Mouse (Mus musculus): ENCODE measurements around the gene Ifitm10. TPM values are rescaled to one million over a fixed set of nuclear protein-coding genes. Genes with fewer than 3 reads are reported as not detected.
"Not testable (repeated sequence)": the region's sequence is repeated elsewhere in the genome, so short reads cannot be mapped to it uniquely, and the experiment has no call there.

The Ifitm10 gene
- polyA plus RNA-seq, 1 experiment from 2014 or later = 15.5 TPM

DNA sequence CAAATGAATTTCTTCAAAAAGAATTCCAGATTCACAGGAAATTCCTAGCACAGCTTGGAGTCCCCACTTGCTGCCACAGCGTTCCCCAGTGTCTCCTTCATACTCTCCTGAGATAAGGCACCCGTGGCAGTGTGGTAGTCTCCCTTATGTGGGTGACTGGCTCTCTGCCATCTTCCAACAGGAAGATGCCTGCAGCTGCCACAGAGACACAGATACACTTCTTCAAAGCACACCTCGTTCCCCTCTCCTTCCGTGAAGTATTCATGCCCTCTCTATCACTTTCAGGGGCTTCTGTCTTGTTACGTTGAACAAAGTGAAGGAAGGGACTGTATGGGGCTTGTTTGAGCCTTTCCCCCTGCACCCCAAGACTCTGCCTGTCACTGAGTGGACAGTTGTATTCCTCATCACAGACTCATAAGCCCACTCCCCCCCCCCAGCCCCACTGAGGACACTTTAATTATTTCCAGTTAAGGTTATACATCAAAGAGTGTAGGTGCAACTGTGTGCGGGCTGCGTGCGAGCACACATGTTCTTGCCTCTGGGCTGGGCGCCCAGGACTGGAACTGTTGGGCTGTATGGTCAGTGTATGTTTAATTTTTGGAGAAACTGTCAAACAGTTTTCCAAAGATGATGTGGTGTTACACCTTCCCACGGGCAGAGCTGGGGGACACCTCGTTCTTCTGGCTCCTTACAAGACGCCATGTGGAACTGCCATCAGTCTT is 50.0 kb downstream of the Ifitm10 start:
- no peak overlapping the region for H3K27ac ChIP-seq (ENCODE audit: low read length)
- no peak for ATAC-seq

GRCm38 (mm10) chr7:142322641-142323040 is 50.9 kb downstream of the Ifitm10 start:
- WGBS = 82% methylated on average over 6 of the region's 6 CpGs
- no peaks in the 10 kb centered on the region for H3K4me1 ChIP-seq (ENCODE audit: insufficient read depth, low read depth, low read length)
- ATAC-seq = no peak
- no peak overlapping the region for H3K27ac ChIP-seq (ENCODE audit: low read length)
- no peak overlapping the region for H3K4me2 ChIP-seq (replicated peaks; ENCODE audit: low read depth, low read length)
- no peak for TF ChIP-seq EP300 (IDR thresholded peaks at IDR 0.05)
- TF ChIP-seq CTCF (IDR thresholded peaks at IDR 0.05) = no peak
- DNase-seq (ENCODE audit: low spot score) = no peak
- no peak overlapping the region for H3K9ac ChIP-seq (replicated peaks; ENCODE audit: low read depth)
- H3K36me3 ChIP-seq (ENCODE audit: insufficient read depth, low read length) = no peaks in the 10 kb centered on the region
- no peaks in the 10 kb centered on the region for H3K27me3 ChIP-seq (replicated peaks; ENCODE audit: insufficient read depth, low read length)
- H3K4me3 ChIP-seq (ENCODE audit: low read depth, low read length) = no peak overlapping the region
- no peaks in the 10 kb centered on the region for H3K9me3 ChIP-seq (ENCODE audit: low read length)

More for the DNA sequence above, 50.0 kb downstream of the Ifitm10 start:
- no peaks in the 10 kb centered on the region for H3K4me1 ChIP-seq (ENCODE audit: insufficient read depth, low read depth, low read length)
- no peaks in the 10 kb centered on the region for H3K36me3 ChIP-seq (ENCODE audit: insufficient read depth, low read length)
- no peak overlapping the region for H3K4me2 ChIP-seq (replicated peaks; ENCODE audit: low read depth, low read length)
- no peak for DNase-seq (ENCODE audit: low spot score)
- no peaks in the 10 kb centered on the region for H3K9me3 ChIP-seq (ENCODE audit: low read length)
- no peak overlapping the region for H3K4me3 ChIP-seq (ENCODE audit: low read depth, low read length)
- H3K27me3 ChIP-seq (replicated peaks; ENCODE audit: insufficient read depth, low read length) = no peaks in the 10 kb centered on the region
- 62% methylated on average over 12 of the region's 12 CpGs for whole genome bisulfite sequencing
- no peak overlapping the region for H3K9ac ChIP-seq (replicated peaks; ENCODE audit: low read depth)
- no peak for TF ChIP-seq EP300 (IDR thresholded peaks at IDR 0.05)
- TF ChIP-seq CTCF (IDR thresholded peaks at IDR 0.05) = no peak

GRCm38 (mm10) chr7:142321637-142322306 is 51.8 kb downstream of the Ifitm10 start:
- DNase-seq (ENCODE audit: low spot score); H3K4me2 ChIP-seq (replicated peaks; ENCODE audit: low read depth, low read length); H3K27me3 ChIP-seq (replicated peaks; ENCODE audit: insufficient read depth, low read length); H3K9me3 ChIP-seq (ENCODE audit: low read length); ATAC-seq; H3K27ac ChIP-seq (ENCODE audit: low read length); H3K4me3 ChIP-seq (ENCODE audit: low read depth, low read length); H3K9ac ChIP-seq (replicated peaks; ENCODE audit: low read depth); H3K4me1 ChIP-seq (ENCODE audit: insufficient read depth, low read depth, low read length); H3K36me3 ChIP-seq (ENCODE audit: insufficient read depth, low read length): not testable (repeated sequence)
- 65% methylated on average over 3 of the region's 10 CpGs for WGBS

- H3K9ac ChIP-seq (replicated peaks; ENCODE audit: low read depth) = no peak overlapping the region
- TF ChIP-seq EP300 (IDR thresholded peaks at IDR 0.05) (no peak), CTCF (IDR thresholded peaks at IDR 0.05) (no peak)
- ATAC-seq = no peak
These were observed 52.6 kb downstream of the Ifitm10 start for GRCm38 (mm10) chr7:142320906-142321305.

DNA sequence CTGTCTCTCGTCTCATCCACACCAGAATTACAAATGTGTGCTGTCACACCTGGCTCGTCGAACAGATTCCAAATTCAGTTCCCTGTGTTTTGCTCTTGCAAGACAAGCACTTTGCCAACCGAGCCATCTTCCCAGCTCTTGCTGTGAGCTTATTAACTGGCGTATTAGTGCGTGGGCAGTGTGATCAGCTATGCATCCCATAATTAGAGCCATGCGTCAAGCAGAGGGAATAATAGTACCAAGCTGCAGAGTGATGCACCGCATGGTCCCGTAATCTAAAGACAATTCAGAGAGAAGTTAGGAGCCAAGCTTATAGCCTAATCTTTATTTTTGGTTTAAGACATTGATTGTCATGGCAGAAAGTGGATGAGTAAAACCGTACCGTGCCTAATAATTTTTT is 54.4 kb downstream of the Ifitm10 start:
- Histone ChIP-seq H3K4me3 (ENCODE audit: low read depth, low read length) (no peak overlapping the region), H3K9me3 (ENCODE audit: low read length) (no peaks in the 10 kb centered on the region), H3K9ac (replicated peaks; ENCODE audit: low read depth) (no peak overlapping the region), H3K4me2 (replicated peaks; ENCODE audit: low read depth, low read length) (no peak overlapping the region), H3K27ac (ENCODE audit: low read length) (no peak overlapping the region), H3K36me3 (ENCODE audit: insufficient read depth, low read length) (no peaks in the 10 kb centered on the region), H3K4me1 (ENCODE audit: insufficient read depth, low read depth, low read length) (no peaks in the 10 kb centered on the region), H3K27me3 (replicated peaks; ENCODE audit: insufficient read depth, low read length) (no peaks in the 10 kb centered on the region)
- 91% methylated on average over 11 of the region's 11 CpGs for WGBS
- ATAC-seq (no peak), DNase-seq (ENCODE audit: low spot score) (no peak)
- TF ChIP-seq CTCF (IDR thresholded peaks at IDR 0.05) (no peak), EP300 (IDR thresholded peaks at IDR 0.05) (no peak)

More at GRCm38 (mm10) chr7:142320906-142321305, 52.6 kb downstream of the Ifitm10 start:
- H3K9me3 ChIP-seq (ENCODE audit: low read length) = no peaks in the 10 kb centered on the region
- 26% methylated on average over 2 of the region's 2 CpGs for WGBS
- H3K4me3 ChIP-seq (ENCODE audit: low read depth, low read length) = no peak overlapping the region
- no peak for DNase-seq (ENCODE audit: low spot score)
- H3K4me1 ChIP-seq (ENCODE audit: insufficient read depth, low read depth, low read length) = no peaks in the 10 kb centered on the region
- H3K27me3 ChIP-seq (replicated peaks; ENCODE audit: insufficient read depth, low read length) = no peaks in the 10 kb centered on the region
- H3K36me3 ChIP-seq (ENCODE audit: insufficient read depth, low read length) = no peaks in the 10 kb centered on the region
- H3K4me2 ChIP-seq (replicated peaks; ENCODE audit: low read depth, low read length) = no peak overlapping the region
- H3K27ac ChIP-seq (ENCODE audit: low read length) = no peak overlapping the region

- Histone ChIP-seq H3K4me1 (ENCODE audit: insufficient read depth, low read depth, low read length) (no peaks in the 10 kb centered on the region), H3K27ac (ENCODE audit: low read length) (no peak overlapping the region), H3K27me3 (replicated peaks; ENCODE audit: insufficient read depth, low read length) (no peaks in the 10 kb centered on the region), H3K4me2 (replicated peaks; ENCODE audit: low read depth, low read length) (no peak overlapping the region), H3K9me3 (ENCODE audit: low read length) (no peaks in the 10 kb centered on the region), H3K9ac (replicated peaks; ENCODE audit: low read depth) (no peak overlapping the region), H3K36me3 (ENCODE audit: insufficient read depth, low read length) (no peaks in the 10 kb centered on the region), H3K4me3 (ENCODE audit: low read depth, low read length) (no peak overlapping the region)
- WGBS = 68% methylated on average over 5 of the region's 5 CpGs
- TF ChIP-seq CTCF (IDR thresholded peaks at IDR 0.05) (no peak), EP300 (IDR thresholded peaks at IDR 0.05) (no peak)
- DNase-seq (ENCODE audit: low spot score) (no peak), ATAC-seq (no peak)
These were observed 56.3 kb downstream of the Ifitm10 start for GRCm38 (mm10) chr7:142317216-142317615.

Measured in lung, postnatal 0 days (tissue).